Mouse (Mus musculus): ENCODE results near the gene 1700029F12Rik. TPM values are rescaled to one million over a fixed set of nuclear protein-coding genes. Genes with fewer than 3 reads are reported as not detected.

The 1700029F12Rik gene
- polyA plus RNA-seq, 1 experiment from 2014 or later, result not detected

DNA sequence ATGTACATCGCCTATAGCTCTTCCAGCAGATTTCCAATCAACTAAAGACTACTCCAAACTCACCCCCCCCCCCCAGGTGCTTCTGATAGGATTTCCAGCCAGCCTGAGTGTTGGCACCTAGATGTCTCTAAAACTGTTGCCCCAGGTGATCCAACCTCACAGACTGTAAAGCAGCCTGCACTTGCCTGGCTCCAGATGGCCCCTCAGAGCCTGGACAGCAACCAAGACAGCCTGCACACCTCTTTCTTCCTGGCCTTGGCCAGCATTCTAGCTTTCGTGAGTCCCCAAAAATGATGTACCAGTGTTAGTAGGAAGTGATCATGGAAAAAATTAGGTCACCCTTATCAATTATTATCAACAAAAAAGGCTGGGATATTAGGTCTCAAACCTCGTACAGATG, 16.5 kb downstream of the 1700029F12Rik start:
- ATAC-seq, result no peak
- Histone ChIP-seq H3K27ac (no peak overlapping the region), H3K27me3 (no peaks in the 10 kb centered on the region), H3K4me1 (no peaks in the 10 kb centered on the region), H3K9ac (no peak overlapping the region), H3K36me3 (ENCODE audit: poor library complexity, severe bottlenecking) (no peaks in the 10 kb centered on the region), H3K4me3 (no peak overlapping the region), H3K9me3 (replicated peaks) (no peaks in the 10 kb centered on the region), H3K4me2 (no peak overlapping the region)
- 87% methylated on average over 3 of the region's 3 CpGs for WGBS

DNA sequence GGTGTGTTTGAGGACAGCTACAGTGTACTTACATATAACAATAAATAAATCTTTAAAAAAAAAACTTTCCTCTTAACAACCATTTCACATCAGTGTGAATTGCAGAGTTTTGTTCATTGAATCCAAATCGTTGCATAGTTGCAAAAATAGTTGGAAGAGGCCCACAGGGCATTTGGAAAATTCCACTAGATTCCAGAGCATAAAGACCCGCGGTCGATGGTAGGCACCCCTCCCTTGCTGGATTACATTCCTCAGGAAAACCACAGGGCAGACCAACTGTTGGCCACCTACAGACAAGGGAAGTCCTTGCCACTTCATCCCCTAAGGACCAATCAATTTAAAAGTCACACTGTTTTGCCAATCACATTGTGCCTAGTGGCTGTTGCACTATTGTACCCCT, 19.8 kb downstream of the 1700029F12Rik start:
- no peak overlapping the region for H3K4me3 ChIP-seq
- no peak overlapping the region for H3K9ac ChIP-seq
- H3K36me3 ChIP-seq (ENCODE audit: poor library complexity, severe bottlenecking), result no peaks in the 10 kb centered on the region
- no peak overlapping the region for H3K27ac ChIP-seq
- H3K4me2 ChIP-seq, result no peak overlapping the region
- H3K4me1 ChIP-seq, result no peaks in the 10 kb centered on the region
- no peaks in the 10 kb centered on the region for H3K9me3 ChIP-seq (replicated peaks)
- 91% methylated on average over 4 of the region's 4 CpGs for WGBS
- no peak for ATAC-seq
- no peaks in the 10 kb centered on the region for H3K27me3 ChIP-seq

DNA sequence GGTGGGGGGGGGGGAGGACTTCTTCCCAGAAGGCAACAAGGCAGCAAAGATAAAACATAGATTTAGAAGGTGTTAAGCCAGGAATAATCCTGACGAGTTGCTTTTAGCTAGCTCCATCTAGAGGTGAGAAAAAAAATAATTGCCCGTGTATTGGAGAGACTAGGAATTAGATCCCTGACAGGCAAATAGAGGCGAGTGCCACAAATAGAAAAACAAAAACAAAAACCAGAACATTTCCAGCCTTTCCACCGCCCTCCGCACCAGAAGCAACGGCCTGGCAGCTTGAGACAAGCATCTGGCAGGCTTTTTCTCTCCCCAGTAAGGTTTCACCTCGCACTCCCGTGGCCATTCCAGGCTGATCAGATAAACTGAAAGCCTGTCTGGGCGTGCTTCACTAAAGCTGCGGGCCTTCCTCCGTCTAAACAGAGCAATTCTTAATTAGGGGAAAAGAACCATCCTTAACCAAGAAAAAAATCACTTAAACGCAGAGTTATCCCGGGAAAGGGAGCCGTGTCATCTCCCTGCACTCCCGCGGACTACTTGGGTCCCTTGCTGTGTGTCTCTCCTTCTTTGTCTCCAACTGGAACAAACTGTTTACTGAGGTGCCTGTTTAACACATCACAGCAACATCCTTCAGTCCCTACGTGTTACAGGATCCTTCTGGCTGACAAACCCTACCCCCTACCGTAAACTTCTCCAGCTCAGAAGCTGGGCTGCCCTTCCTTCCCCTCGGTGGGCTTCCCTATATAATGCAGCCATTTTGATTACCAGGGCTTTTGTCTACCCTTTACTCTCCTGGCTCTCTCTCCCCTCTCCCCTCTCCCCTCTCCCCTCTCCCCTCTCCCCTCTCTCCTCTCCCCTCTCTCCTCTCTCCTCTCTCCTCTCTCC, 25.7 kb downstream of the 1700029F12Rik start:
- H3K4me2 ChIP-seq, result peak overlapping the region; percentile 74
- WGBS, result 2% methylated on average over 19 of the region's 19 CpGs
- ATAC-seq, result peak; percentile 91
- H3K4me3 ChIP-seq, result peak overlapping the region; percentile 40
- H3K4me1 ChIP-seq, result no peaks in the 10 kb centered on the region
- H3K27ac ChIP-seq, result peak overlapping the region; percentile 52; the same call in 1 of the 2 replicates
- H3K9ac ChIP-seq, result peak overlapping the region; percentile 73
- H3K27me3 ChIP-seq, result no peaks in the 10 kb centered on the region
- H3K9me3 ChIP-seq (replicated peaks), result no peaks in the 10 kb centered on the region
- H3K36me3 ChIP-seq (ENCODE audit: poor library complexity, severe bottlenecking), result no peaks in the 10 kb centered on the region

DNA sequence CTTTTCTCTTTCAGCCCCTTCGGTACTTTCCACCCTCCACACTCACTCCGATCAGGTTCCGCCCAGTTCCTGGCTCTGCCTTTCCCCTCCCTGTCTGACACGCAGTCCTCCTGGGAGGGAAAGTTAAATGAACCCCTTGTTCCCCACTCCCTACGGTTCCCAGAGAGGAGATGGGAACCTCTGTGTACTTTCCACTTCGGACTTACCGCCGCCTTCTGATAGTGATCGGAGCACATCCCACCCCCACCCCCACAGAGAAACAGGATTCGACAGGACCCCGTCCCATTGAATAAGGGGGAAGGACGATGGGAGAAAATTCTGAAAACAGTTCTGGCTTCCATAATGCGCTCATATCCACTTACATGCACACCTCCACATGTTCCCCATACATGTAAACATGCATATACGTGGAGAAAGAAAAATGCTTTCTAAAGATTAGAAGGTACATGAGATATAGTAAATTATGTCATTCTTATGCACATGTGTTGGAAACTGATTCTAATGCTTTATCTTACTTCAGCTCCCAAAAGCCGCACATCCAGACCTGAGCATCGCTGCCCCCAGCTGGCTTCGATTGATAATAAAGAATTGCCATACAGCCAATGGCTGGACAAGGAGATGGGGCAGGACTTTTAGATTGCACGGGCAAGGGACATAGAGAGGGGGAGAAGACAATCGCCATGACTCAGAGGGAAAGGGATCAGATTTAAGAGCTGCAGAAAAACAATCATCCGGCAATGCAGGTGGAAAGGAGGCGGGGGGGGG, 26.5 kb downstream of the 1700029F12Rik start:
- H3K4me3 ChIP-seq, result peak overlapping the region; percentile 40
- no peak overlapping the region for H3K27ac ChIP-seq
- H3K9ac ChIP-seq, result peak overlapping the region; percentile 56
- no peaks in the 10 kb centered on the region for H3K9me3 ChIP-seq (replicated peaks)
- 2% methylated on average over 19 of the region's 21 CpGs for WGBS
- H3K36me3 ChIP-seq (ENCODE audit: poor library complexity, severe bottlenecking), result no peaks in the 10 kb centered on the region
- H3K4me2 ChIP-seq, result peak overlapping the region; percentile 74
- H3K4me1 ChIP-seq, result no peaks in the 10 kb centered on the region
- ATAC-seq, result peak; percentile 81
- no peaks in the 10 kb centered on the region for H3K27me3 ChIP-seq

DNA sequence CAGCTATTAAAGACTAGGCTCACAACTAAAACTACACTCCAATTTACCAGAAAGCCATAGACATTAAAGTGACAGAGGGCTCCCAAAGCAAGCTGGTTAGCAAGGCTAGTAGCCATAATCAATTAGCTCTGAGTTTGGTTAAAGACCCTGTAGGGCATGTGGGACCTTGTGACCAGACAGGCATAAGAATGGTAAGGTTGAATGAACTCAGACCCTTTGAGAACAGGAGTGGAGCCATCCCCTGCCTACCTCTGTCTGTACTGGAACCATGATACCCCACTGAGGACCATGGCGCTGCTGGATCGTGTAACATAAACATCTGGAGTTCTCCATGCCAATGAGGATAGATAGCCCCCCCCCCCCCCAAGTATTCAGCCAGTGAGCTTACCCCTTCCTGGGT, 27.4 kb downstream of the 1700029F12Rik start:
- ATAC-seq, result no peak
- Histone ChIP-seq H3K9me3 (replicated peaks) (no peaks in the 10 kb centered on the region), H3K4me2 (peak overlapping the region; percentile 74), H3K27ac (no peak overlapping the region), H3K4me1 (no peaks in the 10 kb centered on the region), H3K4me3 (peak overlapping the region; percentile 40; the same call in 1 of the 2 replicates), H3K9ac (no peak overlapping the region), H3K36me3 (ENCODE audit: poor library complexity, severe bottlenecking) (no peaks in the 10 kb centered on the region), H3K27me3 (no peaks in the 10 kb centered on the region)
- WGBS, result 65% methylated on average over 2 of the region's 2 CpGs

DNA sequence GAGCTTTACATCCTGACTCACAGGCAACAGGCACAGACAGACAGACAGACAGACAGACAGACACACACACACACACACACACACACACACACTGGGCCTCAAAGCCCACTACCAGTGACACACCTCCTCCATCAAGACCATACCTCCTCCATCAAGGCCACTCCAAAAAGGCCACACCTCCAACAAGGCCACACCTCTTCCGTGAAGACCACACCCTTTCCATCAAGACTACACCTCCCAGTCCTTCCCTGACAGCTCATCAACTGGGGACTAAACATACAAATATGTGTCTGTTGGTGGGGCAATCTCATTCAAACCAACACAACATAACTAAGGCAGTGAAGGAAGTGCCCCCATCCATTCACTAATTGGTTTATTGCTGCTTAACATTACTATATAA, 37.1 kb downstream of the 1700029F12Rik start:
- 71% methylated on average over 1 of the region's 1 CpGs for WGBS
- no peak overlapping the region for H3K4me2 ChIP-seq

DNA sequence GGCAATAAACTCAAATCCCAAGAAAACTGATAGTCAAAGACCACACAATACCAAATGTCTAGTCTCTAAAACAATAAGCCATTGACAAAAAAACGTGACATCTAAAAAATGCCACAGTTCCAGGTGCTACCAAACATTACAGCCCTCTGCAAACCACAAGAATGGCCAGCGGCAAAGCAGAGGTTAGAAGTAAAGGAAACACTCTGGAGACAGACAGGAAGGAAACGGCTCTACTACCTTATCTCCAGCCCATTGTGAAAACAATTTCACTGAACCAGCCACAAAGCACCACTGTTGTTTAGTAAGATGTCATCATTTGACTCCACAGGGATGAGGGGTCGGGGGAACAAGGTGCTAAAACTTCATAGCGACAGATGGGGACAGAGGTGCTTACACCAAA, 38.9 kb downstream of the 1700029F12Rik start:
- H3K4me1 ChIP-seq, result no peaks in the 10 kb centered on the region
- no peak overlapping the region for H3K4me3 ChIP-seq
- WGBS, result 81% methylated on average over 5 of the region's 5 CpGs
- H3K9me3 ChIP-seq (replicated peaks), result no peaks in the 10 kb centered on the region
- no peak overlapping the region for H3K27ac ChIP-seq
- no peak overlapping the region for H3K4me2 ChIP-seq
- no peak overlapping the region for H3K9ac ChIP-seq
- H3K36me3 ChIP-seq (ENCODE audit: poor library complexity, severe bottlenecking), result no peaks in the 10 kb centered on the region
- no peaks in the 10 kb centered on the region for H3K27me3 ChIP-seq
- ATAC-seq, result no peak

More for the DNA sequence above, 37.1 kb downstream of the 1700029F12Rik start:
- no peaks in the 10 kb centered on the region for H3K36me3 ChIP-seq (ENCODE audit: poor library complexity, severe bottlenecking)
- H3K9ac ChIP-seq, result no peak overlapping the region
- no peaks in the 10 kb centered on the region for H3K27me3 ChIP-seq
- H3K27ac ChIP-seq, result no peak overlapping the region
- no peak overlapping the region for H3K4me3 ChIP-seq
- H3K9me3 ChIP-seq (replicated peaks), result no peaks in the 10 kb centered on the region
- ATAC-seq, result no peak
- no peaks in the 10 kb centered on the region for H3K4me1 ChIP-seq

DNA sequence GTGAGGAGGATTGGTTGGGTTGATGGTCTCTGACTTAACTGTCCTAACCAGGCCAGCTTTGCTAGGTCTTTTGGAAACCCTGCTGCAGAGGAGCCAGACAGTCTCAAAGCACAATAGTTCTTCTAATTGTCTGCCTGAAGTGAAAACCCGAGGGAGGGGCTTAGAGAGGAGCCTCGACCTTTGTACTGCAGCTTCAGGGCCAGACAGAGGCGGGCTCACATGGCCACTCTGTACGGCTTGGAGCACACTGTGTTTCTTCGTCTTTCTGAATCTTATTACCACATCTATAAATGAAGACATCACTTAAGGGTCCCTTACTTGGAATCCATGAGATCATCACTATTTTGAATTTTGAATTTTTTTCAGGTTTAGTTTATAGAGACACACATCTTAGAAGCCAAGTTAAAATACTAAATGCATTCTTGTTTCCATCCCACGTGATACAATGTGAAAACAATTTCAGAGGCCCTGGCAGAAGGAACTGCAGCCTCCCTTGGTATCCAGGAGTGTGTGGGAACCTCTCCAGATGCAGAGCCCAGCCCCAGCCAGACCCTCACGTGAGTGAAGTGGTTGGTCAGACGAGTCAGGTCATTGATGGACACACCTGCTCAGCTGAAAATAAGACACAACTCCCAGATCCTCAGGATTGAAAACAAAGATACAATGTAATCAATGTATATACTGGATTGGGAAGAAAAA, 40.7 kb downstream of the 1700029F12Rik start:
- Histone ChIP-seq H3K4me1 (no peaks in the 10 kb centered on the region), H3K27ac (no peak overlapping the region), H3K4me3 (no peak overlapping the region), H3K4me2 (no peak overlapping the region), H3K9me3 (replicated peaks) (no peaks in the 10 kb centered on the region), H3K36me3 (ENCODE audit: poor library complexity, severe bottlenecking) (no peaks in the 10 kb centered on the region), H3K9ac (no peak overlapping the region), H3K27me3 (no peaks in the 10 kb centered on the region)
- WGBS, result 37% methylated on average over 8 of the region's 8 CpGs
- ATAC-seq, result no peak

DNA sequence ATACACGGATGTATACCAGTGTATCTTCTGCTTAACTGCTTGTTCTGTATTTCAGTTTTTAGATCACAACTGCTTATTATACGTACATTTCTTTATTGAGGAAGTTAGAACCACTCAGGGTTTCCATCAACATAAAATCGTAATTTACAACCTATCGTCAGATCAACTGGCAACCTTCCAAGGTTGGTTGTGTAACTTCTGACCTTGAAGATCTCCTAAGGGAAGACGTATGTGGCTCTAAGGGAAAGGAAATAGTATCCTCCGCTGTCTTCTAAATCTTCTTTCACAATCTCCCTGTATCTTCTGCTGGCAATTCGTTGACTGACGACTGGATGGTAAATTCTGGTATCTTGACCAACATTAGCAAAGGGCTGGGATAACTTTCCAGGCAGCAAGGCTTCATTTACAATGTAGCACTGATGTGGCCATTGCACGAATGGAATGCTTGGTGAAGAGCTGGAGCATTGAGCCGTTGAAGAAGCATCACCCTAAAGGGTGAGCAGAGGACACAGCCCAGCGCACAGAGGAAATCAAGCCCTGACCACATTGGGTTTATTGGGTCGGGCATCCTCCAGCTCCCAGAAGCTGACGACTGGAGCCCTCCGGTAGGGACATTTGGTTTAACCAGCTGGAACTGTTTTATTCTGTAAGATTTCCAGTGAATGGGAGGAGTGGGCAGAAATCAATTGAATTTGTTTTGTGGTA, 43.4 kb downstream of the 1700029F12Rik start:
- H3K9me3 ChIP-seq (replicated peaks), result no peaks in the 10 kb centered on the region
- no peak overlapping the region for H3K4me2 ChIP-seq
- no peaks in the 10 kb centered on the region for H3K4me1 ChIP-seq
- no peaks in the 10 kb centered on the region for H3K27me3 ChIP-seq
- H3K4me3 ChIP-seq, result no peak overlapping the region
- no peak for ATAC-seq
- H3K27ac ChIP-seq, result no peak overlapping the region
- 88% methylated on average over 14 of the region's 14 CpGs for WGBS
- H3K36me3 ChIP-seq (ENCODE audit: poor library complexity, severe bottlenecking), result no peaks in the 10 kb centered on the region
- H3K9ac ChIP-seq, result no peak overlapping the region

DNA sequence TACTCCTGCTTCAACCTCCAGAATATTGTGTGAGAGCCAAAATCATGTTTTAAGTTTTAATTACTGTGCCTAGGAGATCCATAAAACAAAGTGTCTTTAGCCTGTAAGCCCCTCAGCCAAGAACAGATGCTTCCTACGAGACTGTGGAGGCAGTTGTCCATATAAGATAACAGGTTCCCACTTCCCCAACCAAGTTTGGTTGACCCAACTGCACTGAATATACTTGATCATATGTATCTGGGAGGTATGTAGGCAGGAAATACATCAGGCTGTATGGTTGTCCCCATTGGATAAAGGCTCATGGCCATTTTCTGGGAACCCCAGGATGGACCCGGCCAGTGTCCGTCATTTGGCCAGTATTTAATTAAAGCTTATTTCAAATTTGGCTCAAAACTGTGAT, 44.1 kb downstream of the 1700029F12Rik start:
- WGBS, result 90% methylated on average over 3 of the region's 3 CpGs
- Histone ChIP-seq H3K4me3 (no peak overlapping the region), H3K9me3 (replicated peaks) (no peaks in the 10 kb centered on the region), H3K36me3 (ENCODE audit: poor library complexity, severe bottlenecking) (no peaks in the 10 kb centered on the region), H3K27ac (no peak overlapping the region), H3K4me2 (no peak overlapping the region), H3K4me1 (no peaks in the 10 kb centered on the region), H3K27me3 (no peaks in the 10 kb centered on the region), H3K9ac (no peak overlapping the region)
- ATAC-seq, result no peak

DNA sequence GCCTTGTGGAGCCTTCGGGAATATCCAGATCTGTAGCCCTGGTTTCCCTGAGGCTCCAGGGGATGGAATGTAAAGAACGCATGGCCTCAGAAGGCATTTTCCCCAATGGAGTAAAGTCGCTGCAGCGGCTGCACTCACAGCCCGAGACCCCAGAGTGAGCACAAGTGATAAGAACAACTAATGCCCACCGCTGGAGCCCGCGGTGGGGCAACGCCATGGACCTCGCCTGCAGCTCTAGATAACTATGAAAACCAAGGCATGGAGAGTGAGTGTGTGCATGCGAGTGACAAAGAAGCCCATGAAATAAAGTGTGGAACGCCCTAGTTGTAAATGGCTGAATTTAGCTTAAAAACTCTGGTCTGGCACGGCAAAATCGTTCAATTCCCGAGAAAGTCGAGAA, 45.0 kb downstream of the 1700029F12Rik start:
- H3K27me3 ChIP-seq, result no peaks in the 10 kb centered on the region
- WGBS, result 96% methylated on average over 16 of the region's 16 CpGs
- H3K9ac ChIP-seq, result no peak overlapping the region

More for the DNA sequence above, 45.0 kb downstream of the 1700029F12Rik start:
- no peak overlapping the region for H3K27ac ChIP-seq
- no peaks in the 10 kb centered on the region for H3K36me3 ChIP-seq (ENCODE audit: poor library complexity, severe bottlenecking)
- H3K4me2 ChIP-seq, result no peak overlapping the region
- no peaks in the 10 kb centered on the region for H3K4me1 ChIP-seq
- no peak overlapping the region for H3K4me3 ChIP-seq
- no peaks in the 10 kb centered on the region for H3K9me3 ChIP-seq (replicated peaks)
- no peak for ATAC-seq
